Mouse (Mus musculus) cerebellum, adult 11 months (tissue): ENCODE measurements around the gene Pkm.

Experiments used
- DNase-seq: peaks from one replicate; pipeline ENCODE4 v3.0.0; 2022

The Pkm gene

DNA sequence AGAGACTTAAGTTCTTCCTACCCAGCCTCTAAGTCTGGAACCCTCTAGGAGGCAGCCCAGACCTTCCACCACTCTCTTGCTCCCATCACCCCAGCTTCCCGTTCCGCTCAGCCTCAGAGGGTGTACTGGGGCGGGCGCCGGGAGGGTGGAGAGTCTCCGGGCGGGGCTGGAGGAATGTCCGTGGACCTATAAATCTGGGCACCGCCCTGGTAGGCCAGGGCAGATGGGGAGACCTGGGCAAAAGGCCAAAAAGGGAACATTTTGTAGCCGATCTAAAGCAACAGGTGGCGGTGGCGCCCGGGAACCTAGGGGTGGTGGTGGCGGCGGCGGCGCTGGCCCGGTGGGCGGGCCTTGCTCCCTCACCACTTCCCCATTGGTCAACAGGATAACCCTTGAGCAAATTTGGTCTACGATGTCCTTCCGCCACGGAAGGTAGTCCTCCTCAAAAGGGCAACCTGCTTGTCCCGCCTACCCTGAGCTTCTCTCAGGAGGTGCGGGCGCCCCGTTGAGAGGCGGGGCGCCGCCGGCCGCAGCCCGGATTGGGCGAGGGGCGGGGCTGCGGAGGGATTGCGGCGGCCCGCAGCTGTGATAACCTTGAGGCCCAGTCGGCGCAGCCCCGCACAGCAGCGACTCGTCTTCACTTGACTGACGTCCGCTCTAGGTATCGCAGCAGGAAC lies at the start of gene Pkm:
Gene Pkm, plus strand, starts transcription at position 411 of the 677 bp plus-strand sequence.
- DNase-seq, result peak; percentile 96

DNA sequence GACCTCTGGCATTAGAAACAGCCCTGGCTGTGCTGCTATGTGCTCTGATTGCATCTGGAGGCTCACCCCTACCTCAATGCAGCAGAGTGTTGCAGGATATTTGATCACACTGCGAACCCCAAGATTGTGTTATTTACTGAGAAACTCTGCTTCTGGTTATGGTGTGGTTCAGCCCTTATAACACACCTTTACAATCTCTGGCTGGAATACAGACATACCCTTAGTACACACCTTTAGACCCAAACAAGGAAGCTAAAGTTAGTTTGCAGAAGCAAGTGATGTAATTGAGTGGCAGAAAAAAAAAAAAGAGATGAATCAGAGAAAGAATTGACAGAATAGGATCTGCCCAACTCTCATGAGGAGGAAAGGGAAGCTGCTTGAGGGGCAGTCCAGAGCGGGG lies 45.2 kb upstream of the Pkm start:
- DNase-seq, result no peak

DNA sequence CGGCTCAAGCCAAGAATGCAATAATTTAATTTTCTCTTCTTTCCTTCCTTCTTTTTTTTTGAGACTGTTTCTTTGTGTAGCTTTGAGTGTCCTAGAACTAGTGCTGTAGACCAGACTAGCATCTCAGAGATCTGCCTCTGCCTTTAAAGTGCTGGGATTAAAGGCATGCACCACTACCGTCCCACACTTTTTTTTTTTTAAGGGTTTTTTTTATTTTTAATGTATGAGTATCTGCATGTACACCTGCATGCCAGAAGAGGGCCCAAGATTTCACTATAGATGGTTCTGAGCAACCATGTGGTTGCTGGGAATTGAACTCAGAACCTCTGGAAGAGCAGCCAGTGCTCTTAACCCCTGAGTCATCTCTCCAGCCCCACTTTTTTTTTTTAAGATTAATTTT lies 40.4 kb upstream of the Pkm start:
- no peak for DNase-seq

DNA sequence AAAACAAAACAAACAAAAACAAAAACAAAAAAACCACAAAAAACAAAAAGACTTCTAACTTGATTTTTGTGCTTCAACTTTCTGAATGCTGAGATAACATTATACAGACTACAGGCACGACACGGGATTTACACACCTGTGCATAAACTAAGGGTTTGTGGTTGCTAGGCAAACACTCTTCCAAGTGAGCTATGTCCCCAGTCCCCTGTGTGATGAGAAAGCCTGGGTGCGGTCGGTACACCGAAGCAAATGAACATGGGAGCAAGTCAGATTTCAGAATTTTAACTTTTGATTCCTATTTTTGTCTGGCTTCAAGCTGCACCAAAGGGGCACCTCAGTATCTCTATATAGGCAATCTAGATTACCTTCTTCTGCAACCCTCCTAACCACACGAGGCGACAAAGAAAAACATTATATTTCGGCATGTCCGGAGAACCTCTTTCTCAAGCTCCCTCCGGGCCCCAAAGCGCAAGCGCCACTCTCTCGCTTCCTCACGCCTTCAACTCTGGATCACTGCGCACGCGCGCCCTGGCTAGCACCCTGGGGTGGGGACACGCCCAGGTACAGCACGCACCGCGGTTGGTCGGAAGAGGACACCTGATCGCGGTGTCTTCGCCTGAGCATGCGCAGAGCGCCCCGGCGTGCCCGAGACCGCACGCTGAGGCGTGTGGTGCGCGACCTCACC lies 39.4 kb upstream of the Pkm start, which contains the start of gene Parp6:
Gene Parp6, plus strand, starts transcription at position 663 of the 685 bp plus-strand sequence.
- DNase-seq, result peak; percentile 100

DNA sequence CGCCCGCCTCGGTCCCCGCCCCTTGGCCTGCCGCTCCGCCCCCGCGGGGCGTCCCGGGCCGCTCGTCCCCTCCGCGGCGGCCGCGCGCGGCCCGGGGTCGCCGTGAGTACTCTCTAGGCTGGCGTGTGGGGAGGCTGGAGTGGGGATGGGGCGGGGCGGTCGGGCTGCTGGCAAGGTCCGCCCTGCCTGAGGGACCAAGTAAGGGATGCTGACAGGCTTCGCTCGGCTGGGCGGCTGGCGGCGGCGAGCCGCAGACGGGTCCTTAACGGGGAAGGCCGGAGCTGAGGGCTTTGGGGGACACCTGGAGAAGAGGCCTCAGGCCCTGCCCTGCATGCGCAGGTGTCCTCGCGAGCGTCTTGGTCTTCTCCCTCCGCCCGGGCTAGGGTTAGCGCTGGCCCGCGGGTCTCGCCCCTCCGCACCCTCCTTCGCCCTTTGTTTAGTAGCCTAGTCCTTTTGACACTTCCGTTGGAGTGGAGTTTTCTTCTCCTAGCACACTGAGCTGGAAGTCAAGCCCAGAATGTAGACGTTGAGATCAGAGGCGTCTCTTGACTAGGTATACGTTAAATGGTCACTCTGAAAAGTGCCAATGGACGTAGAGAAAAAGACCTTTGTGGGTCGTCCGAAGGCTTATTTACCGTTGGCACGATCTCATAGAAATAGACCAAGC lies 38.7 kb upstream of the Pkm start:
- peak; percentile 12 for DNase-seq

DNA sequence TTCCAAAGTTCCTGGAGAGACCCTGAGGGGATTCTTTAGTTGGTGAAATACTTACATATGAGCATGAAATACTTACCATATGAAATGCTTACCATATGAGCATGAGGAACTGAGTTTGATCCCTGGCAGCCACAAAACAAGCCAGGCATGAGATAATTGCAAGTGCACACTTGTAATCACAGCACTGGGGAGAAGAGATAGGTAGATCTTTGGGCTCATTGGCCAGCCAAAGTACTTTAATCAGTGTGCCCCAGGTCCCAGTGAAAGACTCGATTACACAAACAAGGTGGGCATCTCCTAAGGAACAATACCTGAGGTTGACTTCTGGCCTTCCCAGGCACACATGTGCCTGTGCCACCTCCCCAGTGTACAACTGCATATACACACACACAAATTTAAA lies 17.8 kb upstream of the Pkm start:
- DNase-seq, result no peak

DNA sequence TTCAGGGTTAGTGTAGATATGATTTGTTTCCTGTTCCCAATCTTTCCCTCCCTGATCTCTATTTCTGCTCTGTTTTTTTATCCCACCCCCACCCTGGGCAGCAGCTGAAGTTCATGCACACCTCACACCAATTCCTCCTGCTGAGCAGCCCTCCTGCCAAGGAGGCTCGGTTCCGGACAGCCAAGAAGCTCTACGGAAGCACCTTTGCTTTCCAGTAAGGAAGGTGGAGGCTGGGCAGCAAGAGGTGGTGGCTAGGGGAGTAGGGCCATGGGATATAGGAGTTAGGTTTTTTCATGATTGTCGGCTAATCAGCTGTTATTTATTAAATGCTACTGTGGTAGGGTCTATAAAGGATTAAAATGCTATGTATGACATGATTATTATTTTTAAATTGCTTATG lies 16.2 kb upstream of the Pkm start:
- DNase-seq, result no peak

DNA sequence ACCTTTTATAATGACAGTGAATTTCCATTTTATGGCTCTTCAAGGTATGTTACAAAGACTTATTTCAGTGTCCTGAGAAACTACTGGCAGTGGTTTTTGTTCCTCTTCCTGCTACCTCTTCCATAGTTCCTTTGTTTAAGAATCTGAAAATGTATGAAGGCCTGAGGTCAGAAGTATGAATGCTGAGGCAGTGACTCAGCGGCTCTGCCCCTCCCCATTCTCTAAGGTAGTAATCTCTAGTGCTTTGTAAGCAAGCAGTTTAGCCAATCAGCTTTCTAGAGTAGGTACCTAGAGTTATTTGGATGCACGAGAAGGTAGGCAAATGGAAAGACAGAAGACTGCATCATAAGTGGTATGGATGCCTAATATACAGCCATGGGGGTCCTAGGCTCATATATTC lies 14.8 kb upstream of the Pkm start:
- DNase-seq, result no peak

DNA sequence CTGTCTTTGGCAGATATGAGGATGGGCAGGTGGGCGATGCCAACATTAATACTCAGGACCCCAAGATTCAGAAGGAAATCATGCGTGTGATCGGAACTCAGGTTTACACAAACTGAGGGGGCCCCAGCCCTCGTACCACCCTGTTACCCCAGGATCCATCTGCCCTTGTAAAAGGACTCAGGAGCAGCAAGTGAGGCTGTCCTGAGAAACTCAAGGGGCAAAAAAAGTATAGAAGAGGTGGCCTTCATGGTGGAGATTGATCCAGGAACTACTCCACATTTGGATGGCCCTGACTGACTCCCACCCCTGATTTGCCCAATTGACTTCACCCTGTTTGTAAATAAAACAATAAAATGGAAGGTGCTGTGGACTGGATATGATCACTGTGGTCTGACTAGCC lies 6.3 kb upstream of the Pkm start:
- no peak for DNase-seq

DNA sequence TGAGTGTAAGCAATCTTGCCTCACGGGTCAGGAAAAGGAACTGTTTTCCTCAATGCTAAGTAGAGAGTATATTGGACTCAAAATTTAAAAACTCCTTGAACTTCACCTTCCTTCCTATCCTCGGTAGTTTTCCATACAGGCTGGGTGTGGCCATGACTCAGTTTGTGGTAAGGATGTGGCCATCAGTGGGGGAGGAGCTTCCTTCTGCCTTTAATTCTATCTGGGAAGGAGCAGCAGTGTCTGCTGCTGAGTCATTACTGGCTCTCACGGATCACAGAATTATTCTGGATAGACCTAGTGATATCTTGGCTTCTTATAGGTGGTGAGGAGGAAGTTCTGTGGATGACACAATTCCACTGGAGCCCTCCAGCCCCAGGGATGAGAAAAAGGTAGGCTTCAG lies 2.8 kb upstream of the Pkm start:
- no peak for DNase-seq

DNA sequence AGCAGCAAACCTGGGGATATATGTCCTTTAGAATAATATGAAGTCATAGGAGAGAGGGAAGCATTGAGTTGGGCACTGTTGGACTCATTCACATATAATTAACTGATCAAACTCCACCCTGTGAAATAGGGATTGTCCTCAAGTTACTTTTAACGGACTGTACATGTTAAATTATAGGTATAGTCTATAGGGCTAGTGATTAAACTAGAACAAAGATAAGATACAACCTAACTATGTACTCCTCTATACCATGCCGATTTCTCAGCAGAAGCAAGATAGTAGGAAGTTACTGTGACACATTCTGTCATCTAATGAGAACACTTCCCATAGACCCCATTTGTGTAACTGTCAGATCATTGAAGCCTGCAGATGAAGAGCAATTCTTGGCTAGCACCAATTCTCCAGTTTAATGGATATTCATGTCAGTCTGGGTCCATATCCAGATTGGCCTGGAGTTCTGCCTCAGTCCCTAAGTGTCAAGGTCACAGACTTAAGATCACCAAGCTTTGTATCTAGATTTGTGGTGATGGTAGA lies 1.7 kb upstream of the Pkm start:
- DNase-seq, result no peak

DNA sequence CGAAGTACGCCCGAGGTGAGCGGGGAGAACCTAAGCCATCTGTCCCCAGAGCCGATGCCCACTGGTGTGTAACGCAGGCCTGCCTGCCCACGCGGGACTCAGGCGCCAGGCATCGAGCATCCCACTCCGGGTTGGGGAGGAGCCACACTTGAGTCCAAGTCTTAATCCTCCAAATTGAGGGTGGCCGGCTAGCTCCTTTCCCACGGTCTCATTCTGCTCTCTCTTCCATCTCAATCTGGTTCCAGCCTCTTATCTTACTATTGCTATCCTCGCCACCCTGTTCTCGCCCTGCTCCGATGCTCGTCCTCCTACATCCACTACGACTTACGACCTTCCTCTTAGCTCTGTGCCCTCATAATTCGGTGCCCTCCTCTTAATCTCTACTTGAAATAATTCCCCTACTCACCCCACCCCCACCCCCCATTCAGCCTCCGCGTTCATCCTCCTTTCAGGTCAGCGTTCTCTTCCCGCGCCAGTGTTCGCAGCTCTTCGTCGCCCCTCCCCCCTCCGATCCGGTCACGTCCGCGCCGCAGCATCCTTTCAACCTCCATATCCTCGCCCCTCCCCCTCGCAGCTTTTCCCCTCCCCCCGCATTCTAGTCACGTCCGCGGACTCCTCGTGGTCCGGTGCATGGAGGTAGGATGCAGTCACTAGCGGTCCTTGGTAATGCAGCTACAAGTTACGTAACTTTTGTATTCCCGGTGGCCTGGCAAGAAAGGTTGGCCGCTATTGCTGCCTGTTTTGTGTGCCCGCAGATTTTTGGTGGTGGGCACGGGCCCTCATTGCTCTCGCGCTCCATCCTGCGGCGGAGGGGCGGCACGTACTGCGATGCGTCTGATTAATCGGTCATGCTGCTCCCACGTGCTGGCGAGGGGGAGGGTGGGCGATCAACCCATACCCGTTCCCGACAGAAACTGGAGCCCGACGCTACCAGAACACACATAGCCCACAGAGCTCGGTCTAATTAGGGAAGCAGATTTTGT lies 758 bp downstream of the Pkm start:
- peak; percentile 83 for DNase-seq

DNA sequence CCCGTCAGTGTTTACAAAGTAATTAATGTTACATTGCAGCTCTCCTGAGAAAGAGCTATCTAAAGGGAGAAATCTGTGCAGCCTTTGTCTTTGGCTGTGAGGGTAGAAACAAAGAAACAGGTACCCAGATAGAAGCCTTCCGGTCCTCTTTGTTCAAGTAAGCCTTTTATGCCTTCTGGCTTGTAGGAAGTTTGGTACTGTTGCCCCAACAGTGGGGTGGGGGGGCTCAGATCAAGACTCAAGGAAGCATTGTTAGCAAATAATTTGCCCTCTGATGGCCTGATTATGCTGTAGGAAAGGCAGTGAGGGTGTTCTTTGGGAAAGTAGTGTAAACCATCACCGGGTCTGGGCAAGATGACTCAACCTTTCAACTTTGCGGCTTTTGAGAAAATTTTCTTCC lies 2.0 kb downstream of the Pkm start:
- DNase-seq, result no peak

DNA sequence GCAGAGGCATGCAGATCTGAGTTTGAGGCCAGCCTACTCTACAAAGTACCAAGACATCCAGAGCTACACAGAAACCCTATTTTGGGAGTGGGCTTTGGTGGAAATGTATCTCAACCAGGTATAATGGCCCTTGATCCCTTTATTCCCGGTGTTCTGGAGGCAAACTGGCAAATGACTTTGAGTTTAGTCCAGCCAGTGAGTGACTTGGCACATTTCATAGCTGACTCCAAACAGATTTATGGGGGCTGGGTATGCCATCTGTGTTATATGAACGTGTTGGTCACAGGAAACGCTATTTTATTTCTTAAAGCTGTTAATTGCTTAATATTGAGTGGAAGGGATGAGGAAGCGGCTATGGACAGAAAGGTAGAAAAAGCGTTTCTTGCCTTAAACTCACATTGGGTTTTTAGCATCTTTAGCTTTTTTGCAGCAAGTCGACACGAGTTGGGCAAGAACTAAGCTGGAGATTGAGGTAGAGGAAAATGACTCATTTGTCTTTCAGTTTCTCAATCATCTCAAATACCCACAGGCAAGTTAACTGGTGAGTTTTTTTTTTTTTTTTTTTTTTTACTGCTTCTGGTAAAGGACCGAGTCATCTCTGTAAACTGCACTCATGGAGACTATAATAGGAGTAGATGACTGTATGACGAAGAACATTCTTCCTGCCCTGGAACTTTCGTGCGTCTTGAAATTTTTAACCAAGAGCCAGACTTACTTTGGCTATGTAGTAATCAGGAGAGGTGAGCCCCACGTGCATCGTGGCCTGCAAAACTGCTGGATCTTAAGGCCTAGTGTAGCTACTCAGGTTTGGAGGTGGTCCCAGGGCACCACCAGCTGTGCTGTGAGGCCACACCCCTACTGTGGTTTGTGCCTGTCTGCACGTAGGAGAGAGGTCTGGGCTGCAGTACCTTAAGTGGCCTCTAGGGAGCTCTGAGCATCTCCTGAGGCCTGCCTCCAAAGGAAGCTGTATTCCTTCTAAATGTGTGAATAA lies 3.2 kb downstream of the Pkm start:
- DNase-seq, result peak; percentile 78

DNA sequence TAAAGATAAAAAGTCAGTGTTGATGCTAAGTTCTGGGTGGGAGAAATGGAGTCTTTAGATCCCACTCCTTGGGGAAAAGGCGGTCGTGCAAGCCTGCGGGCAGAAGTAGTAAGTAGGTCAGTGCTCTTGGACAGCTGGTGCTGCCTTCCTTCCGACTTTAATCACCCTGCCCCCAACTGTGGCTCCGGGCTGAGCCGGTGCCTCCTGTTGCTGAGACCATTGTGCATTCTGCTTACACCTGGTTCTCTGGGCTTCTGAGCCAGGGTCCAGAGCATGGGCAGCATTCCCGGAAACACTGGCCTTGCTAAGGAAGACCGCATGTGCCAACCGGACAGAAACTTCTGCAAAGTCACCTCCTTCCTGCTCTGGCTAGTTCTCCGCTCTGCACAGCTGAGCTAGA lies 4.3 kb downstream of the Pkm start:
- DNase-seq, result peak; percentile 72

DNA sequence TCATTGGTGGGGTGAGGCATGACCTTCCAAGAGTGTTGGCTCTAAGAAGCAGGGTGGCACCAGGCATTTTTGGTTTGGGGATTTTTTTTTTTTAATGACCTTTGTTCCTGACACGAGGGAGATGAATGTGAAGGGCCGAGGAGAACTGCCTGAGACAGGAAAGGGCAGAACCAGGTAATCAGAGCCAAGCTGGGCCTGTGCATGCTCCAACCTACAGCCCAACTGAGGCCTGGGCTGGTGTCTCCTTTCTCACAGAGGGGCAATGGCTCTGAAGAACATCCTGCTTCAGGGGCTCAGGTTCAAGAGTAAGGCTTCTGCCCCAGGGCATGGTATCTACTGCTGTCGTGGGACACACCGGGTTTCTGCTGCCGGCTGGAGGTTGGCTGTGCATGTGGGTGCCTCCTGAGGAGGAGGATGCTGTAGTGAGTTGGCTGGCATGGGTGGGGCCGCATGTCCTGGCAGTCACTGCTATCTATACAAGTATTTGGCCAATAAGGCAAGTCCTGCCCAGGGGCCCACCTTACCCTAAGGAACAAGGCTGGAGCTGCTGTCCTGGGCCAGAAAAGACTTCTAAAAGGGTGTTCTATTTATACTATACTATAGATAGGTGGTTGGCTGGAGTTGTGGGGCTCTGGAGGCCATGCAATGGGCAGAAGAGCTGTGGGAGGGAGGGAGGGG lies 5.3 kb downstream of the Pkm start:
- no peak for DNase-seq

DNA sequence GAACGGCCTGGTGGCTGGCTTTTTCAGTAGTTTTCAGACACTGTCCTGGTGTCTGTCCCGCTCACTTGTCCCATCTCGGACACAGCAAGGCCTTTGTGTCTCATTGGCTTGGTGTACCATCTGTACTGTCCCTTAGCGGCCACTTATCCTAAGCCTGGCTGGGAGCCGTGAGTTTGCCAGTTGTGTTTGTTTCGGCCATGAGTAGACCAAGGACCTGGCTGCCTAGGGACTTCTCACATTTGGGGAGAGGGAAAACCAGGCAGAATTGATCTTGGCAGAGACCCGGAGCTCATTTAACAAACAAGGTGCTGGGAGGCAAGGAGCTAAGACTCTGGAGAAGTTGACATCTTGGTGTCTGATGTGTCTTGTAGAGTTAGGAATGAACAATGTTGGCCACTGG lies 7.1 kb downstream of the Pkm start:
- DNase-seq, result no peak

DNA sequence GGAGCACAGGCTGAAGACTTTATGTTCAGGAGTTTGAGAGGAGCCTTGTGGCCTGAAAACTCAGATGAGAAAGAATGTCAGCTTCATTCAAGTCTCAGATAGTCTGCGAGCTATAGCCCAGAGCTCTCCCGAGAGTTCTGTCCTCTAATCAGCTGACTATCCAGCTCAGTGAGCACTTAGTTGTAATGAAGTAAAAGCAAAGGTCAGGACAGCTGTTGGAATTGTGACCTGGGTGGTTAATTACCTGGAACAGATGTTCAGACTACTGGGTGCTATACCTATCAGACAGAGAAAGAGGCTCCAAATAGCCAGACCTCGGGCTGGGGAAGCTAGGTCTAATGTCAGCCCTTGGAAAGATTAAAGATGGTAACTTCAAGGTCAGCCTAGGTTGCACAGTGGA lies 7.8 kb downstream of the Pkm start:
- no peak for DNase-seq

DNA sequence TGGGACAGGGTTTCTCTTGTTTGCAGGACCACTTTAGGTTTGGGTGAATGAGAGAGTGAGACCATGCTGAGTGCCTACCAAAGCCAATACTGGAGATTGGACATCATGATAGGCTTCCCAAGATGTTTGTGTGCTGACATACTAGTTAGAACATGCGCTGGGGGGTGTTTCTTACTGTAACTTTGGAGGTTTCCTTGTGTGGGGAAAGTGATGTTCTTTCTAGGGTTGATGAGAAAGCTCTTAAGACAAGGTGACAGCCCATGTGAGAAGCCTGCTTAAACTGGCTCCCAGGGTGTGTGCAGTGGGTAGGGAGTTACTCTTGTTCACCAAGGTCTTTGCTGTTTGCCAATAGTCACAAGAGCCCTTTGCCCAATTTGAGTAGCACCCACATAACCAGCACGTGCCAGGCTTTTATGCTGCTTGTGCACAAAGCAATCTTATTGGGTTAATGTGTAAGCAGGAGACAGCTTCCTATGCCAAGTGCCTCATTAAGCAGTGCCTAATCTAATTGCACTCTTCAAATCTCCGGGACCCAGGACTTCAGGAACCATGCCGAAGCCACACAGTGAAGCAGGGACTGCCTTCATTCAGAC lies 8.6 kb downstream of the Pkm start:
- DNase-seq, result no peak

DNA sequence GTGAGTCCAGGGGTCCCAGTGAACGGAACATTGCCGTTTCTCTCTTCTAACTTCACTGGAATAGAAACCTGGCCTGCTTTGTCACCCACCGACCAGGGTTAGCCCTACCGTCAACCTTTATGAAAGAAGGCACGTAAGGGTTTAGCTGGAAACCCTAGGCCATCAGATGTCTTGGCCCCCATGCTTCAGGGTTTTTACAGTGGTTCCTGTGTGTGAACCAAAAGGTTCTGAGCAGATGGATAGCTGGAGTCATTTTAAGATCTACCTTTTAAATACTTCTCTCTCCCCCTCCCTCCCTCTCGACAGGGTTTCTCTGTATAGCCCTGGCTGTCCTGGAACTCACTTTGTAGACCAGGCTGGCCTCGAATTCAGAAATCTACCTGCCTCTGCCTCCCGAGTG lies 9.8 kb downstream of the Pkm start:
- DNase-seq, result no peak
